Mouse (Mus musculus): ENCODE results near the gene Actr1b.

DNA sequence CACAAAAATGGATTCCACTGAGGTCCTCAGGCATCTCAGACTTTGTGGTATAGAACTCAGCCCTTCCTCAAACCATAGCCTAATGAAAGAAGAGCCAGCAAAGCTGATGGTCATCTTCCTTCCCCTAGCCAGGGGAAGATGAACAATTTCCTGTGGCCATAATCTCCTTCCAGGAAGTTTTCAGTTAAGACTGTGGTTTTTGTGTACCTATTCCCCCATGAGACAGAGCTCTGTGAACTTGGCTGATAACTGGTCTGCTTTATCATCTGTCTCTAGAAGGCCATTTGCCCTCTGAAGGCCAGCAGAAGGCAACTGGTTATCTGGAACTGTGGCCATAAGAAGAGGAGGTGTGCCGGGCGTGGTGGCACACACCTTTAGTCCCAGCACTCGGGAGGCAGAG, 58.0 kb downstream of the Actr1b start:
- no peak for TF ChIP-seq CTCF (IDR thresholded peaks at IDR 0.05; ENCODE audit: borderline replicate concordance, extremely low read depth, insufficient read depth, insufficient read length)
- TF ChIP-seq POLR2A (IDR thresholded peaks at IDR 0.05; ENCODE audit: borderline replicate concordance, extremely low read depth, insufficient read depth, insufficient read length, poor library complexity, severe bottlenecking): no peak
